Mouse (Mus musculus): ENCODE results near the gene Fnbp4. TPM values are rescaled to one million over a fixed set of nuclear protein-coding genes. Genes with fewer than 3 reads are reported as not detected.

The Fnbp4 gene
- 106 and 125 TPM in 2 replicates for polyA plus RNA-seq (2016; fragmentation: Nextera tagmentation; extraction: Ambion mirVana)

DNA sequence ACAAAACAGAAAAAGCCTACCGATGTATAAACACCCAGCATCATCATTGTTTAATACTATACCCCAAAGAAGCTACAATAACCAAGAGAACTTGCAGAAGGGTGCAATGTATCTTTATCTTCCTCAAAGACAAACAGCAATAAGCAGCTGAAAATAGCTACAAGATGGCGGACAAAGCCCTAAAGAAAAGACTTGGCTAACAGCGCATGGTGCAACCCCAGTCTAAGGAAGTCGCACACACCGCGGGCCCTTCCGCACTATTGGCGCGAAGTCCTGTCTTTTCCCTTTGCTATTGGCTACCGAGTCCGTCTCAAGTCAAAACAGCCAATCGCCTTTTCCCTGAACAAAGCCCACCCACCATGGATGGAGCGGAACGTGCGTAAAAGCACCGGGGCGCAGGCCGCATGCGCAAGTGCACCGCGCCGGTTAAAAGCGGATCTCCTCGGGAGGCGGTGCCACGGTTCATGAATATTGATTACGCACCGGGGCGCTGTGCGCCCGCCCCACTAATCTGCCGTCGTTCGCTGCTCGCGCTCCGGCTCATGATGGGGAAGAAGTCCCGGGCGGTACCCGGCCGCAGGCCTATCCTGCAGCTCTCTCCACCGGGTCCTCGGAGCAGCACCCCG lies at the start of gene Fnbp4:
TSS of gene Fnbp4 (plus strand) at position 318 of the 626 bp plus-strand sequence.
- Histone ChIP-seq H3K4me3 (peak within 1 kb of the TSS; percentile 81), H3K9me3 (replicated peaks) (no peaks in the 10 kb centered on the region), H3K36me3 (peaks cover 31% of the 10 kb centered on the region), H3K4me1 (peaks cover 14% of the 10 kb centered on the region), H3K27ac (peak within 1 kb of the TSS; percentile 92), H3K27me3 (ENCODE audit: low read depth, poor library complexity, severe bottlenecking) (no peaks in the 10 kb centered on the region)
- WGBS = 1% methylated on average over 35 of the region's 44 CpGs
- DNase-seq (ENCODE audit: low spot score) = peak; percentile 96

DNA sequence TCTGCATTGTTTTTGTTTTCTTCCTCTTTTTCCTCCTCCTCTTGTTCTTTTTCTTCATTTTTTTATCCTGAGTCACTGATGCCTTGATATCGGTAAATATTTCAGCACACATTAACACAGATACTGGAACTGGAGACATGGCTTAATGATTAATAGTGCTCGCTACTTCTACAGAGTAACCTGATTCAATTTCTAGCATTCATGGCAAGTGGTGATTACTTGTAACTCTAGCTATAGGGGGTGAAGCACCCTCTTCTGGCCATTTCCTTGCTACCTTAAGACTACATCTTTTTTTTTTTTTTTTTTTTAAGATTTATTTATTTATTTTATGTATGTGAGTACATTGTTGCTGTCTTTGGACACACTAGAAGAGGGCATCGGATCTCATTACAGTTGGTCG lies 44.2 kb upstream of the Fnbp4 start:
- Histone ChIP-seq H3K4me3 (no peak overlapping the region), H3K27me3 (ENCODE audit: low read depth, poor library complexity, severe bottlenecking) (no peaks in the 10 kb centered on the region), H3K9me3 (replicated peaks) (no peaks in the 10 kb centered on the region), H3K36me3 (peaks cover 100% of the 10 kb centered on the region), H3K27ac (no peak overlapping the region), H3K4me1 (no peaks in the 10 kb centered on the region)
- no peak for DNase-seq (ENCODE audit: low spot score)
- WGBS = 93% methylated on average over 4 of the region's 4 CpGs

DNA sequence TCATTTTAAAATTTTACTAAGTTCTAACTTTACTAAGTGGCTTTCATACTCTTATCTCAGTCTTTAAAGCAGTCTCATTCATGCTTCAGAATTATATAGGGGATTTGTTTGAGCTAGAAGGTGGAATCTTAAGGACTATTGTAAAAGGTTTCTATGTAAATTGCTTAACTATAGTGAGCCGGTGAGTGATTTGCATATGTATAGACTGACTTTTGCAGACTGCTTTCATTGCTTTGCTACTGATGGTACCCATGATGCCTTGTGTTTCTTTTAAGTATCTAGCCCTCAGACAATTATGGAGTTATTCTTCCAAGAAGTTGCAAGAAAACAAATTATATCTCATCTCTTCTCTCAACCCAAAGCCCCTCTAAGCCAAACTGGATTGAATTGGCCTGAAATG lies 36.6 kb upstream of the Fnbp4 start:
- DNase-seq (ENCODE audit: low spot score) = no peak
- no peaks in the 10 kb centered on the region for H3K9me3 ChIP-seq (replicated peaks)
- H3K27ac ChIP-seq = no peak overlapping the region
- no peaks in the 10 kb centered on the region for H3K4me1 ChIP-seq
- peaks cover 100% of the 10 kb centered on the region for H3K36me3 ChIP-seq
- 78% methylated on average over 1 of the region's 1 CpGs for WGBS
- no peaks in the 10 kb centered on the region for H3K27me3 ChIP-seq (ENCODE audit: low read depth, poor library complexity, severe bottlenecking)
- no peak overlapping the region for H3K4me3 ChIP-seq

DNA sequence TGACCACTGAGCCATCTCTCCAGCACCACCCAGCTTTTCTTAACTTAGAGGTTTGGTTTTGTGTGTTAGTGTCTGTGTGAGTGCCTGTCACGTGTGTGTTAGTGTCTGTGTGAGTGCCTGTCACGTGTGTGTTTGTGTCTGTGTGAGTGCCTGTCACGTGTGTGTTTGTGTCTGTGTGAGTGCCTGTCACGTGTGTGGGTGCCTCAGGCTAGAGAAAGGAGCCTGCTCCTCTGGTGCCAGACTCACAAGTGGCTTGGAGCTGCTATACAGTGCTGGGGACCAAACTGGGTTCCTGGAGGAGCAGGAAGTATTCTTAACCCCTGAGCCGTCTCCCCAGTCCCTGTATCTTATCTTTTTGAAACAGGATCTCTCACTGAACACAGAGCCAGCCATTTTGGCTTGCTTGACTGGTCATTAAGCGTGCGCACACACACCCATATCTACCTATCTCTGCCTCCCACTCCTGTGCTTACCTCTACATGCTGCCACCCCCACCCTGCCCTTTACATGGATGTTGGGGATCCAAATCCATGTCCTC lies 29.5 kb upstream of the Fnbp4 start:
- Histone ChIP-seq H3K9me3 (replicated peaks) (no peaks in the 10 kb centered on the region), H3K4me3 (no peak overlapping the region), H3K27ac (no peak overlapping the region), H3K27me3 (ENCODE audit: low read depth, poor library complexity, severe bottlenecking) (no peaks in the 10 kb centered on the region), H3K4me1 (no peaks in the 10 kb centered on the region), H3K36me3 (peaks cover 95% of the 10 kb centered on the region)
- WGBS = 93% methylated on average over 7 of the region's 7 CpGs
- DNase-seq (ENCODE audit: low spot score) = no peak

DNA sequence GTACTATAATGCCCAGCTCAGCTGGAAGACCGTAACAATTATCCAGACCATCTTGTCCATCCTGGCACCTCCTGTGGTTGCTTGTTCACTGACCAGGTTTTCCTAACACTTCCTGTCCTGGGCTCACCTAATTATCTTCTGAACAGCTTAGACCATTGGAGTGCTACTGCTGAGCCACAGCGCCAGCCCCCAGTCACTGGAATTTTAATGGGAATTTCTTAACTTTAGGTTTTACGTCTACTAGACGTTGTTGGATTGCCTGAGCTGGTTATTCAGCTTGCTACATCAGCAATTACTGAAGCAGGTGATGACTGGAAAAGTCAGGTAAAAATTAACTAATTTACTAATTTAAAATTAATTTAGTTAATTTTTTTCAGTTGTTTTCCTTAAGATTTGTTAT lies 27.8 kb upstream of the Fnbp4 start:
- Histone ChIP-seq H3K4me1 (no peaks in the 10 kb centered on the region), H3K4me3 (no peak overlapping the region), H3K36me3 (peaks cover 95% of the 10 kb centered on the region), H3K27ac (no peak overlapping the region), H3K27me3 (ENCODE audit: low read depth, poor library complexity, severe bottlenecking) (no peaks in the 10 kb centered on the region), H3K9me3 (replicated peaks) (no peaks in the 10 kb centered on the region)
- WGBS = 93% methylated on average over 4 of the region's 4 CpGs
- DNase-seq (ENCODE audit: low spot score) = no peak

DNA sequence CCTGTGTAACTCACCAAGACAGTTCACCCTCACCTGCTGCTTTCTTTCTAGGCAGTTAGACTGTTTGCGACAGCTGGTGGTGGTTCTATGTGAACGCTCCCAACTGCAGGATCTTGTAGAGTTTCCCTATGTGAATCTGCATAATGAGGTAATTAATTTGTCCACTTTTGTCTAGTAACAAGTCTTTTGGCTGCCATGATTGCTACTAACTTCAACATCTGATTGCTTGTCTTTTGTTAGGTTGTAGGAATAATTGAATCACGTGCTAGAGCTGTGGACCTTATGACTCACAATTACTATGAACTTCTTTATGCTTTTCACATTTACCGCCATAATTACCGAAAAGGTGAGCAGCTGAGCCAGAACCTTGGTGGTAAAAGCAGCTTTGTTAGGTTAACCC lies 27.2 kb upstream of the Fnbp4 start:
- Histone ChIP-seq H3K4me3 (no peak overlapping the region), H3K9me3 (replicated peaks) (no peaks in the 10 kb centered on the region), H3K27me3 (ENCODE audit: low read depth, poor library complexity, severe bottlenecking) (no peaks in the 10 kb centered on the region), H3K36me3 (peaks cover 95% of the 10 kb centered on the region), H3K27ac (no peak overlapping the region), H3K4me1 (no peaks in the 10 kb centered on the region)
- 96% methylated on average over 5 of the region's 5 CpGs for WGBS
- DNase-seq (ENCODE audit: low spot score) = no peak

DNA sequence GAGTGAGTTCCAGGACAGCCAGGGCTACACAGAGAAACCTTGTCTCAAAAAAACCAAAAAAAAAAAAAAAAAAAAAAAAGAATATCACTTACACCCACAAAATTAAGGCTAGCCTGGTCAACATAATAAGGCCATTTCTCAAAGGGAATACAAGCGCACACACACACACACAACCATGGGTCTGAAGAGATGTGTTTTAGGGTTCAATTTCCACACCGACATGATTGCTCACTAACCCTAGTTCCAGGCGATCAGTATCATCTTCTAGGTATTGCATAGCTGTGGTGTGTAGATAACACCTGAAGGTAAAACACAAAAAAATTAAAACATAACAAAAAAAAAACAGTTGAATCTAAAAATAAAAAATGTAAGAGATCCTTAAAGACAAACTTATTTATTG lies 18.4 kb upstream of the Fnbp4 start:
- H3K4me1 ChIP-seq = no peaks in the 10 kb centered on the region
- no peak for DNase-seq (ENCODE audit: low spot score)
- H3K27me3 ChIP-seq (ENCODE audit: low read depth, poor library complexity, severe bottlenecking) = no peaks in the 10 kb centered on the region
- H3K27ac ChIP-seq = no peak overlapping the region
- peaks cover 100% of the 10 kb centered on the region for H3K36me3 ChIP-seq
- 91% methylated on average over 3 of the region's 3 CpGs for WGBS
- H3K4me3 ChIP-seq = no peak overlapping the region
- no peaks in the 10 kb centered on the region for H3K9me3 ChIP-seq (replicated peaks)

DNA sequence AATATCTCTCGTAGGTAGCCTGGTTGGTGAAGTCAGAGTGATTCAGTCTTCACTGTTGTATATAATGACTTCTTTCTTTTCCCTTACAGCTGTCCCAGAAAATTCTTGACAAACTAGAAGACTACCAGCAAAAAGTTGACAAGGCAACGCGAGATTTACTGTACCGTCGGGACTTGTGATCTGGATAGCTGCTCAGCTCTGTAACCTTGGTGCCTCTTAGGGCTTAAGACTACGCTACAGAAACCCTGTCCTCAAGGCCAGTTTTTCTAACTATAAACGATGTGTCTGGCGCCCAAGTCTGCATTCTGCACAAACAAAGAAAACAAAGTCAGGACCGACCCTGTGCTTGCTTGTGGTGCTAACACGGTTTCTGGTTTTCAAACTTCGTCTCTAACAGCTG lies 9.8 kb upstream of the Fnbp4 start:
- no peaks in the 10 kb centered on the region for H3K4me1 ChIP-seq
- no peak overlapping the region for H3K27ac ChIP-seq
- 94% methylated on average over 11 of the region's 11 CpGs for WGBS
- no peaks in the 10 kb centered on the region for H3K9me3 ChIP-seq (replicated peaks)
- no peak for DNase-seq (ENCODE audit: low spot score)
- H3K27me3 ChIP-seq (ENCODE audit: low read depth, poor library complexity, severe bottlenecking) = no peaks in the 10 kb centered on the region
- peaks cover 84% of the 10 kb centered on the region for H3K36me3 ChIP-seq
- H3K4me3 ChIP-seq = no peak overlapping the region

DNA sequence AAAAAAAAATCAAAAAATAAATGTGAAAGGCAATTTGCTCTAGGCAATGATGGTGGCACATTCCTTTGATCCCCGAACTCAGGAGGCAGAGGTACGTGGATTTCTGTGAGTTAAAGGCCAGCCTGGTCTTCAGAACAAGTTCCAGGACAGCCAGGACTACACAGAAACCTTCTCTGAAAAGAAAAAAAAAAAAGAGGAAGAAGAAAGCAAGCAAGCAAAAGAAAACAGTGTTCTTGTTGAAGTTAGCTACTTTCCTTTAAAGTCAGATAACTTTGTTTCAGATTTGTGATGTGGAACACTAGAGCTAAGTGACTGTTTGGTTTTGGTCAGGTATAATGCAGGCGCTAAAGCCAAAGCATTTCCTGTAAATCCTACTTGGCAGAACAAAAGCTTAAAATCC lies 6.4 kb upstream of the Fnbp4 start:
- H3K27ac ChIP-seq = no peak overlapping the region
- no peaks in the 10 kb centered on the region for H3K9me3 ChIP-seq (replicated peaks)
- H3K36me3 ChIP-seq = peaks cover 50% of the 10 kb centered on the region
- H3K4me3 ChIP-seq = no peak overlapping the region
- DNase-seq (ENCODE audit: low spot score) = no peak
- H3K27me3 ChIP-seq (ENCODE audit: low read depth, poor library complexity, severe bottlenecking) = no peaks in the 10 kb centered on the region
- no peaks in the 10 kb centered on the region for H3K4me1 ChIP-seq
- WGBS = 91% methylated on average over 3 of the region's 3 CpGs

DNA sequence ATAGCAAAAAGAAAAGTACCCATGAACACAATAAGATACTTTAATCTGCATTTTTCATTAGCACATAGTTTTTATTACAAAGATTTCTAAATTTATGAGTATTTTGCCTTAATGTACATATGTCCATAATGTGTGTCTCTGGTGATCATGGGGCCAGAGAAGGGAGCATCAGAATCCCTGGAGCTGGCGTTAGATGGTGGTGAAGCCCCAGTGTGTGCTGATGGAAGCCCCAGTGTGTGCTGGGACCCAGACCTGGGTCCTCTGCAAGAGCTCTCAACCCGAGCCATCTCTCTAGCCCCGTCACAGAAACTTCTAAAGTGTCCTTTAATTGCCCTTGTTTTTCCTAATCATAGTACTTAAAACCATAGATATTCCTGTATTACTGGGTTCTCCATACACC lies 5.8 kb upstream of the Fnbp4 start:
- H3K9me3 ChIP-seq (replicated peaks) = no peaks in the 10 kb centered on the region
- H3K4me3 ChIP-seq = no peak overlapping the region
- H3K27ac ChIP-seq = no peak overlapping the region
- 90% methylated on average over 3 of the region's 3 CpGs for WGBS
- no peak for DNase-seq (ENCODE audit: low spot score)
- 0 out of 2 replicates have a peak, but pooled peaks cover 1% of the 10 kb centered on the region for H3K4me1 ChIP-seq
- no peaks in the 10 kb centered on the region for H3K27me3 ChIP-seq (ENCODE audit: low read depth, poor library complexity, severe bottlenecking)
- H3K36me3 ChIP-seq = peaks cover 44% of the 10 kb centered on the region

DNA sequence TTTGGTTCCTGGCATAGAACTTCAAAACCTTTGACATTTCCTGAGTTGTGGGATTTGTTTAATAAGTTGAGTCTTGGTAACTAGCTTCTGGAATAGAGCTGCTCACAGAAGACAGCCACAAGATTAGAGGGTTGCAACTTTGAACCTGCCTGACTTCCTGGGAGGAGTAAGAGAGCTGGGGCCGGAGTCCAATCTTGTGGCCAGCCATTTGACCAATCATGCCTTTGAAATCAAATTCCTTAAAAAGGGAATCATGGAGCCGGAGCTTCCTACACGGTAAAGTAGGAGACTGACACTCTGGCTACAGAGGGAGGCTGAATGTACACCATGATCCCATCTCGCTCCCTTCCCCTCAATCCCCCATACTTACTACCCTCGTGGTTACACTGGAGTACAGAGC lies 5.2 kb upstream of the Fnbp4 start:
- H3K36me3 ChIP-seq = peaks cover 38% of the 10 kb centered on the region
- DNase-seq (ENCODE audit: low spot score) = no peak
- 84% methylated on average over 5 of the region's 5 CpGs for WGBS
- H3K9me3 ChIP-seq (replicated peaks) = no peaks in the 10 kb centered on the region
- H3K4me3 ChIP-seq = no peak overlapping the region
- peaks cover 6% of the 10 kb centered on the region; the same call in 1 of the 2 replicates for H3K4me1 ChIP-seq
- no peaks in the 10 kb centered on the region for H3K27me3 ChIP-seq (ENCODE audit: low read depth, poor library complexity, severe bottlenecking)
- no peak overlapping the region for H3K27ac ChIP-seq

DNA sequence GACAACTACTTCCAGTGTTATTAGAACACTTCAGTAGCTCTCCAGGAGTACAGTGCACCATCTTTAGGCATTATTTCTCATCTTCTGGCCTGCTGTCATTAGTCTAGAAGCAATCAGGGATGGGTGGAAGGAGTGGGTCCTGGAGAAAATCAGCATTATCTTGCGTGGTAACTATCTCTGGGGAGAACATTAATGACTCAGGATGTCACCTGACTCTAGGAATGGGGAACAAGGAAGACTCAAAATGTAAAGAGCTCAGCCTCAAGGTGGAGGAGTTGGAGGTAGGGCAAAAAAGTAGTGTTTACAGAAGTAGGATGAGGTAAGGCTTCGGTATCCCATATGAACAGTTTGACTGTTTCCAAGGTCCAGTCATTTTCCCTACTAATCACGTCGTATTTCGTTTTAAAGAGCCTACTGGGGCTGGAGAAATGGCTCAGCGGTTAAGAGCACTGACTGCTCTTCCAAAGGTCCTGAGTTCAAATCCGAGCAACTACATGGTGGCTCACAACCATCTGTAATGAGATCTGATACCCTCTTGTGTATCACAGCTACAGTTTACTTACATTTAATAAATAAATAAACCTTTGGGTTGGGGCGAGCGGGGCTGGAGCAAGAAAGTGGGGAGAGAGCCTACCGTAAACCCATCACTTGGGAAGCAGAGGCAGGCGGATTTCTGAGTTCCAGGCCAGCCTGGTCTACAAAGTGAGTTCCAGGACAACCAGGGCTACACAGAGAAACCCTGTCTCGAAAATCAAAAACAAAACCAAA lies 701 bp upstream of the Fnbp4 start:
- H3K4me3 ChIP-seq = peak overlapping the region; percentile 81

DNA sequence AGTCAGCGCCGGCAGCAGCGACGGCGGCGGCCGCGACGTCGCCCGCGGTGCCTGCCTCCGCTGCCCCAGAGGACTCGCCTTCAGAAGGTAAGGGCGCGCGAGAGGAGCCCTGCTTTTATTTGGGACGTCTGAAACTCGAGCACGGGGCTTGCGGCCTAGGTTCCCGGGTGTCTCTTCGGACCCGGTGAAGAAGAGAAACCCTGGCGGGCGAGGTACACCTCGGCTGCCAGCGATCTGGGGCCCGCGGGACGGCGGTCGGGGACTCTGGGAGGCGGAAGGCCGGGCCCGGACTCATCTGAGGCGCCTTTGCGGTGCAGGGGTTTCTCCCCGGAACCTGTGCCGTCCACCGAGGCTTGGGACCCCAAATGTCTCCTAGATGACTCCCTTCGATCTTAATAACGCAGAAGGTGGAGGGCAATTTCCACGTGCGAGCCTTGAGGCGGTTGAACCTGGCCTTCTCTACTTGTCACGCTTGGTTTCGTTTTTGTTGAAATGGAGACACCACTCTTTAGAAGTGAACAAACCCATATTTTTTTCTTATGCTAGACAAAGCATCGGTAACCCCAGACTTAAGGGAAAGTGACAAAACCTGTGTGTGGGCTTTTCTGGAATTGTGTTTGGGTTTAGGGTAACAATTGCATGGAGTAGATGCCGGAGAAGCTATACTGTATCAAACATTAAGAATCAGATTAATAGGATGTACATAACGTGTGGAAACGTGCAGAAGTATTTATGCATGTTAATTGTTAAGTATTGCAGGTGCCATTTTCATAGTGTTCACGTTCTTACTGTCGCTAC lies 769 bp downstream of the Fnbp4 start:
- Histone ChIP-seq H3K4me1 (peaks cover 14% of the 10 kb centered on the region), H3K27ac (peak overlapping the region; percentile 92), H3K9me3 (replicated peaks) (no peaks in the 10 kb centered on the region), H3K36me3 (peaks cover 38% of the 10 kb centered on the region), H3K27me3 (ENCODE audit: low read depth, poor library complexity, severe bottlenecking) (no peaks in the 10 kb centered on the region), H3K4me3 (peak overlapping the region; percentile 81)
- DNase-seq (ENCODE audit: low spot score) = no peak
- WGBS = 1% methylated on average over 54 of the region's 54 CpGs

More for the DNA sequence above, 701 bp upstream of the Fnbp4 start:
- H3K27ac ChIP-seq = peak overlapping the region; percentile 92
- H3K36me3 ChIP-seq = peaks cover 25% of the 10 kb centered on the region
- DNase-seq (ENCODE audit: low spot score) = no peak
- H3K27me3 ChIP-seq (ENCODE audit: low read depth, poor library complexity, severe bottlenecking) = no peaks in the 10 kb centered on the region
- H3K4me1 ChIP-seq = peaks cover 14% of the 10 kb centered on the region
- WGBS = 65% methylated on average over 12 of the region's 12 CpGs
- no peaks in the 10 kb centered on the region for H3K9me3 ChIP-seq (replicated peaks)
